Mouse (Mus musculus): ENCODE results near the gene Olfr1512.

GRCm38 (mm10) chr14:52331069-52331750, 47.8 kb downstream of the Olfr1512 start:
- TF ChIP-seq CTCF (IDR thresholded peaks at IDR 0.05; ENCODE audit: extremely low read depth, insufficient read depth, low read length) = no peak
- no peak for TF ChIP-seq POLR2A (IDR thresholded peaks at IDR 0.05; ENCODE audit: extremely low read depth, insufficient read depth, low read length)
